Mouse (Mus musculus) small intestine, adult 2 months (tissue): ENCODE measurements around the gene Satb2.

Source experiments
- CTCF ChIP-seq: fragments of 200-500 bp; IDR thresholded peaks from 2 replicates; pipeline ENCODE4 v1.5.1; 2012; ENCODE audit warnings: low read depth, mild to moderate bottlenecking, control low read depth, inconsistent platforms, low read length, moderate library complexity, mixed read lengths; ENCODE audit not compliant: insufficient replicate concordance, insufficient read length; ENCODE audit errors: extremely low read depth
- POLR2A ChIP-seq: fragments of 200-500 bp; IDR thresholded peaks from 2 replicates; pipeline ENCODE4 v1.6.1; 2012; ENCODE audit warnings: low read depth, mild to moderate bottlenecking, control low read depth, inconsistent platforms, low read length, moderate library complexity

- TF ChIP-seq POLR2A (no peak), CTCF (no peak)
Measured at GRCm38 (mm10) chr1:56981947-56982555, 3.6 kb upstream of the Satb2 start.
